Mouse (Mus musculus) stomach, embryonic 16.5 days (tissue): ENCODE results near the gene C1s2. TPM values are rescaled to one million over a fixed set of nuclear protein-coding genes. Genes with fewer than 3 reads are reported as not detected.
"Not testable (repeated sequence)": the region's sequence is repeated elsewhere in the genome, so short reads cannot be mapped to it uniquely, and the experiment has no call there.

Experiments used
- ATAC-seq: fragments of 200-750 bp; cut with Nextera tagmentation; 2 replicates; pipeline ENCODE4 v1.8.0; 2017; ENCODE audit warnings: moderate number of reproducible peaks, moderate TSS enrichment; ENCODE audit not compliant: insufficient read depth, low FRiP score
- H3K27ac ChIP-seq: fragments of 300-500 bp; sonication (generic); 2 replicates; pipeline ENCODE4 v1.5.1; 2014; ENCODE audit warnings: low read length
- H3K27me3 ChIP-seq: fragments of 300-500 bp; sonication (generic); 2 replicates; pipeline ENCODE4 v1.6.1; 2014; ENCODE audit warnings: low read length, control low read depth, mixed read lengths; ENCODE audit not compliant: control insufficient read depth, insufficient read depth
- H3K36me3 ChIP-seq: fragments of 300-500 bp; sonication (generic); 2 replicates; pipeline ENCODE4 v1.6.1; 2014; ENCODE audit warnings: low read length; ENCODE audit not compliant: control insufficient read depth, insufficient read depth
- H3K4me1 ChIP-seq: fragments of 300-500 bp; sonication (generic); 2 replicates; pipeline ENCODE4 v1.6.1; 2014; ENCODE audit warnings: low read length, control low read depth, mixed read lengths; ENCODE audit not compliant: control insufficient read depth, insufficient read depth
- H3K4me2 ChIP-seq: fragments of 300-500 bp; sonication (generic); 2 replicates; pipeline ENCODE4 v1.6.1; 2014; ENCODE audit warnings: low read depth, low read length, mixed read lengths
- H3K4me3 ChIP-seq: fragments of 300-500 bp; sonication (generic); replicated peaks from 2 replicates; pipeline ENCODE4 v1.5.1; 2014; ENCODE audit warnings: mild to moderate bottlenecking, low read length
- H3K9ac ChIP-seq: fragments of 300-500 bp; sonication (generic); 2 replicates; pipeline ENCODE4 v1.6.1; 2014; ENCODE audit warnings: low read length
- H3K9me3 ChIP-seq: fragments of 300-500 bp; sonication (generic); replicated peaks from 2 replicates; pipeline ENCODE4 v1.6.1; 2016; ENCODE audit warnings: low read length, control low read depth; ENCODE audit not compliant: control insufficient read depth
- WGBS: fragments of 180-500 bp; shearing (Covaris S2); extraction: QIAGEN DNeasy Blood & Tissue Kit; methylation state at CpG from one replicate; pipeline ENCODE4 v1.1.7; 2014; 5-methylcytosine and 5-hydroxymethylcytosine counted together
- polyA plus RNA-seq: library from polyadenylated mRNA; unstranded; fragments of >200 nt; fragmentation: Nextera tagmentation; extraction: Ambion mirVana; gene quantifications from 2 replicates; pipeline ENCODE4 v1.2.1, GENCODE M21; 2015

The C1s2 gene
- not detected in 2 replicates for polyA plus RNA-seq

DNA sequence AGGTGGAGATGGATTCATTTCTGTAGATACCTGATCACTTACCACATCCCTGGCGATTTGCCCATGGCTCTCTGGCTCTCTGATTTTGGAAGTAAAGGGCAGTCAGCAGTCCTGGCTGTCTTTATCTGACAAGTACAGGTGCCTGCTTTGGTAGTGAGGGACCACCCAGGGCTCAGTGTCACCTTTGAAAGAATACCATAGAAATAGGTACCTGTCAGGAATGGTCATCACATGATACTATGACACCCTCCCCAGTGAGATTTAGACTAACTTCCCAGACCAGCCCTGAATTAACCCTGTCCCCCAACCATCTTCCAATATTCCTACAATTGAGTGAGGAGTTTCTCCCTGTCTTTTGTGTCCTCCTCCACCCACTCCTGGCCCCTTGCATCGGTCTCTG is at the start of gene C1s2:
Gene C1s2, minus strand, starts transcription at position 101 of the 400 bp plus-strand sequence.
- not testable (repeated sequence) for H3K36me3 ChIP-seq, H3K27me3 ChIP-seq, H3K9ac ChIP-seq, H3K4me2 ChIP-seq, H3K9me3 ChIP-seq, H3K4me1 ChIP-seq, ATAC-seq, H3K27ac ChIP-seq, H3K4me3 ChIP-seq
- WGBS: 77% methylated on average over 2 of the region's 2 CpGs

GRCm38 (mm10) chr6:124683591-124684417 is 47.9 kb upstream of the C1s2 start:
- no peak overlapping the region for H3K4me2 ChIP-seq
- 70% methylated on average over 14 of the region's 14 CpGs for WGBS
- no peaks in the 10 kb centered on the region for H3K36me3 ChIP-seq
- no peaks in the 10 kb centered on the region for H3K27me3 ChIP-seq
- H3K9ac ChIP-seq: no peak overlapping the region
- H3K9me3 ChIP-seq: no peaks in the 10 kb centered on the region
- H3K4me3 ChIP-seq: no peak overlapping the region
- peaks cover 19% of the 10 kb centered on the region for H3K4me1 ChIP-seq
- peak; percentile 80 for ATAC-seq
- peak overlapping the region; percentile 53 for H3K27ac ChIP-seq

GRCm38 (mm10) chr6:124682291-124682690 is 46.4 kb upstream of the C1s2 start:
- not testable (repeated sequence) for ATAC-seq, H3K36me3 ChIP-seq, H3K4me2 ChIP-seq, H3K9me3 ChIP-seq, H3K9ac ChIP-seq, H3K27me3 ChIP-seq, H3K27ac ChIP-seq, H3K4me3 ChIP-seq
- peaks cover 20% of the 10 kb centered on the region for H3K4me1 ChIP-seq
- 59% methylated on average over 6 of the region's 6 CpGs for WGBS

DNA sequence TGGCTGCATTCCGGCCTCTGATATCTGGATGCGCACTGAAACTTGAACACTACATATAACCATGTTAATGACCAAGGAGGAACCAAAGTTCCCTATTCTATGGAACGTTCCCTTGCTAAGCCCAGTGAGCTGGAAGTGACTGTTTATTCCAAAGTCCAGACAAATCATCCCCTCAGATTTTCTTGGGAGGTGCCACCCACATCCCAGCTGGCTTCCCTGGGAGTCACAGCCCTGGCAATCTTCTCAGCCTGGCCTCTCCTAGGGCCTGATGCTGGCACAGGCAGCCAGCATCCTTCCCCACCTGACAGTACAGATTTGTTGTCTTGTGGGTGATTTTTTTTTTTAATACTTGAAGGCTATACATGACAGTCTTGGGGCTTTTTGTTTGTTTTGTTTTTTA is 43.6 kb upstream of the C1s2 start:
- no peaks in the 10 kb centered on the region for H3K36me3 ChIP-seq
- WGBS: 86% methylated on average over 3 of the region's 3 CpGs

GRCm38 (mm10) chr6:124678769-124679168 is 42.9 kb upstream of the C1s2 start:
- no peaks in the 10 kb centered on the region for H3K9me3 ChIP-seq
- H3K27ac ChIP-seq: no peak overlapping the region
- H3K4me3 ChIP-seq: no peak overlapping the region
- WGBS: 90% methylated on average over 7 of the region's 7 CpGs
- no peak overlapping the region for H3K4me2 ChIP-seq
- 0 out of 2 replicates have a peak, but pooled peaks cover 4% of the 10 kb centered on the region for H3K36me3 ChIP-seq
- peaks cover 15% of the 10 kb centered on the region for H3K4me1 ChIP-seq
- ATAC-seq: peak; percentile 58; the same call in 1 of the 2 replicates
- H3K27me3 ChIP-seq: no peaks in the 10 kb centered on the region
- H3K9ac ChIP-seq: no peak overlapping the region

More for the DNA sequence above, 43.6 kb upstream of the C1s2 start:
- H3K4me3 ChIP-seq: no peak overlapping the region
- H3K27ac ChIP-seq: no peak overlapping the region
- no peak for ATAC-seq
- H3K9me3 ChIP-seq: no peaks in the 10 kb centered on the region
- peaks cover 20% of the 10 kb centered on the region for H3K4me1 ChIP-seq
- H3K9ac ChIP-seq: no peak overlapping the region
- H3K27me3 ChIP-seq: no peaks in the 10 kb centered on the region
- H3K4me2 ChIP-seq: no peak overlapping the region

DNA sequence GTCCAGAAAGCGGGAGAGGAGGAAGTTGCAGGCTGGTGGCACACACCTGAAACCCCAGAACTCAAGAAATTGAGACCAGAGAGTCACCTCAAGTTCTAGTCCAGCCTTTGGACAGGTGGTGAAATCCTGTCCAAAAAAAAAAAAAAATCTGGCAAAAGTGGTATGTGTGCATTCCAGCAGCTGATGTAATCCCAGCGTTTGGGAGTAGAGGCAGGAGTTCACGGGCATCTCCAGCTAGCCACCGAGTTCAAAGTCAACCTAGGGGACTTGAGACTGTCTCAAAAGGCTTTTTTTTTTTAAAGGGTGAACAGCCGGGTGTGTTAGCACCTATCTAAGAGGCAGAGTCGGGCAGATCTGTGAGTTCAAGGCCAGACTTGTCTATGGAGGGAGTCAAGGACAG is 40.3 kb upstream of the C1s2 start:
- no peak overlapping the region for H3K9ac ChIP-seq
- no peaks in the 10 kb centered on the region for H3K9me3 ChIP-seq
- no peak for ATAC-seq
- H3K36me3 ChIP-seq: 0 out of 2 replicates have a peak, but pooled peaks cover 4% of the 10 kb centered on the region
- H3K27ac ChIP-seq: no peak overlapping the region
- H3K4me2 ChIP-seq: no peak overlapping the region
- 82% methylated on average over 6 of the region's 6 CpGs for WGBS
- no peak overlapping the region for H3K4me3 ChIP-seq
- H3K27me3 ChIP-seq: no peaks in the 10 kb centered on the region
- peaks cover 7% of the 10 kb centered on the region; the same call in 1 of the 2 replicates for H3K4me1 ChIP-seq

DNA sequence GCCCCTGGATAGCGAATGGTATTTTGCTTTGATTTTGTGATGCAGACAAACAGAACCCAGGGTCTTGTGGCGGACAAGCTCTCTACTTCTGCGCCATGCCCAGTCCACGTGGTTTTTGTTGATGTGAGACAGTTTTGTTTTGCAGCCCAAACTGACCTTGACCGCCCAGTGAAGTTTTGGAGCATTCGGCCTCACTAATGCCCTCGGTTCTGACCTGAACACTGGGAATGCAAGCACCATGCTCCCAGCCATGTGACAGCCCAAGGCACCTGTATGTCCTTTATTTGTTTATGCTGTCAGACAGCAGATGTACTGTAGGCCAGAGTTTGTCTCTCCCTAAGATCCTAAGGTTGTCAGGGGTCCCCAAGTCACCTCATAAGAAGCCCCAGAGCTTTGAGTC is 38.7 kb upstream of the C1s2 start:
- Histone ChIP-seq H3K4me3 (no peak overlapping the region), H3K27ac (no peak overlapping the region), H3K9ac (no peak overlapping the region), H3K4me2 (no peak overlapping the region), H3K27me3 (no peaks in the 10 kb centered on the region), H3K36me3 (0 out of 2 replicates have a peak, but pooled peaks cover 4% of the 10 kb centered on the region), H3K9me3 (no peaks in the 10 kb centered on the region), H3K4me1 (peaks cover 7% of the 10 kb centered on the region; the same call in 1 of the 2 replicates)
- WGBS: 93% methylated on average over 7 of the region's 7 CpGs
- no peak for ATAC-seq

- Histone ChIP-seq H3K4me2 (no peak overlapping the region), H3K27me3 (no peaks in the 10 kb centered on the region), H3K9me3 (no peaks in the 10 kb centered on the region), H3K9ac (no peak overlapping the region), H3K4me1 (peaks cover 4% of the 10 kb centered on the region; the same call in 1 of the 2 replicates), H3K36me3 (0 out of 2 replicates have a peak, but pooled peaks cover 4% of the 10 kb centered on the region), H3K27ac (no peak overlapping the region), H3K4me3 (no peak overlapping the region)
- ATAC-seq: no peak
- 93% methylated on average over 9 of the region's 9 CpGs for WGBS
Observed at GRCm38 (mm10) chr6:124673619-124674018, 37.7 kb upstream of the C1s2 start.

DNA sequence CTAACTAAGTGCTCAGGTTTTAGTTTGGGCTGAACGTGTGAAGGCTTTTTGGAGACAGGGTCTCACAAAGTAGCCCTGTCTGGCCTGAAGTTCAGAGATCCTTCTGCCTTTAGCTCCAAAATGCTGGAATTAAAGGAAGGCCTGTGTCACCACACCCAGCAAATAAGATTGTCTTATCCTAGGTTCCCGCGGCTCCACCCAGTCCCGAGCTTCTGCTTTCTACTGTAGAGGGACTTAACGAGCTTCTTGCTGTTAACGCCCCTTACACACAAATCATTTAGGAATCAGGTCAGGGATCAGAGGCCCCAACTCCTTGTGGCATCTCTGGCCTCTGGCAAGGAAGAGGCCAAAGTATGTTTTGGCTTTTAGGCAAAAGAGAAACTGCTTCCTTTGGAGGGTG is 36.2 kb upstream of the C1s2 start:
- H3K27ac ChIP-seq: no peak overlapping the region
- ATAC-seq: no peak

More for the DNA sequence above, 36.2 kb upstream of the C1s2 start:
- H3K4me2 ChIP-seq: no peak overlapping the region
- H3K4me1 ChIP-seq: peaks cover 4% of the 10 kb centered on the region; the same call in 1 of the 2 replicates
- no peaks in the 10 kb centered on the region for H3K9me3 ChIP-seq
- H3K36me3 ChIP-seq: 0 out of 2 replicates have a peak, but pooled peaks cover 4% of the 10 kb centered on the region
- H3K4me3 ChIP-seq: no peak overlapping the region
- no peaks in the 10 kb centered on the region for H3K27me3 ChIP-seq
- WGBS: 51% methylated on average over 6 of the region's 6 CpGs
- no peak overlapping the region for H3K9ac ChIP-seq
